Mouse (Mus musculus) adipocyte (in vitro differentiated cells): ENCODE data around the gene Rpl6.
"Not testable (repeated sequence)": the region's sequence is repeated elsewhere in the genome, so short reads cannot be mapped to it uniquely, and the experiment has no call there.

Experiments used
- DNase-seq: peaks from one replicate; pipeline ENCODE4 v3.0.0-alpha.2; 2016; ENCODE audit warnings: low spot score

Gene Rpl6

DNA sequence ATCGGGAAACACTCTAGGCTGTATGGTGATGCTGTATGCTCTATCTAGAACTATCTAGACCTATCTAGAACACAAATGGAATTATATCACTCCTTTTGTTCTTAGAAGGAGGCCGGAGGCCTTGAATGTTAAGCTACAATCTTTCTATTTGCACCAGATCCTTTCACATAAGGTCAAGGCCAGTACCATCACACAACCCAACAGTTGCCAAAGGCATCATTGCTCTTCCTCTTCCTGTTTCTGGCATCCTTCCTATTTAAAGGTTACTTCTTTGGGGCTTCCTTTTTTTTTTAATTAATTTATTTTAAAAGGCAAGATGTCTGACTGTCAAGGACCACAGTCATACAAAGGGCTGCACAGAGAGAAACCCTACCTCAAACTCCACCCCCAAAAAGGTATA is 6.9 kb upstream of the Rpl6 start:
- no peak for DNase-seq

- no peak for DNase-seq
Observed at GRCm38 (mm10) chr5:121198376-121198775, 5.9 kb upstream of the Rpl6 start.

GRCm38 (mm10) chr5:121201739-121202138 is 2.5 kb upstream of the Rpl6 start:
- peak; percentile 76 for DNase-seq

- DNase-seq: no peak
Observed at GRCm38 (mm10) chr5:121202467-121202866, 1.8 kb upstream of the Rpl6 start.

DNA sequence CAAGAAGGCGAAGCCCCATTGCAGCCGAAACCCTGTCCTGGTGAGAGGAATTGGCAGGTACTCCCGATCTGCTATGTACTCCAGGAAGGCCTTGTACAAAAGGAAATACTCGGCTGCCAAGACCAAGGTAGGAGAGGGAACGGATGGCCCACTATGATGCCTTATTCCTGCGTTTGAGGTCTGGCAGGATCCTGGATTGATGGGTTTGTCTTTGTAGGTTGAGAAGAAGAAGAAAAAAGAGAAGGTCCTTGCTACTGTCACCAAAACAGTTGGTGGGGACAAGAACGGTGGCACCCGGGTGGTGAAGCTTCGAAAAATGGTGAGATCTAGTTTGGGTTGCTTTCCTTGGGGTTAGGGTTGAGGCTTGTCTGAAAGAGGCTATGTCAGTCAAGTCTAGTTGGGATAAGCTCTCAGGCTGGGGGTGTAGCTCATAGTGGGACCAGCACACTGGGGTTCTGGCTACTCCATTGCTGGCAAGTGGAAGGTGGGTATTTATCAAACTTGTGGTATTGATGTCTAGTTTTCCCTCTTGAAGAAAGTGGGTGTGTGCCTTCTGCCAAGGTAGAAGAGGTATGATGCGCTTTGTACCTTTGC is 1.4 kb downstream of the Rpl6 start:
- not testable (repeated sequence) for DNase-seq

DNA sequence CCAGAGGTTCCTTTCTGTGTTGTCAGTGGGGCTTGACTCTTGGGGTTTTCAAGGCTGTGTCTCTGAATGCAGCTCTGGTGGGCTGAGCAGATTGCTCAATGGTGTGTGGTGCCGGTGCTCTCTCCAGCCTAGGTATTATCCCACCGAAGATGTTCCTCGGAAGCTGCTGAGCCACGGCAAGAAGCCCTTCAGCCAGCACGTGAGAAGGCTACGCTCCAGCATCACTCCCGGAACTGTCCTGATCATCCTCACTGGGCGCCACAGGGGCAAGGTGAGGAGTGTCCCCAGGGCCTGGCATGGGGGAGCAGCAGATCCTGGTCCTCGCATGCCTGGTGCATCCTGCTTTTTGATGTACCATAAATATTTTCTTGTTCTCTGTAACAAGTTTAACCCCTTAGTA is 2.3 kb downstream of the Rpl6 start:
- no peak for DNase-seq

- no peak for DNase-seq
Observed at GRCm38 (mm10) chr5:121206984-121207383, 2.7 kb downstream of the Rpl6 start.

GRCm38 (mm10) chr5:121209755-121210600 is 5.7 kb downstream of the Rpl6 start:
- DNase-seq: no peak

DNA sequence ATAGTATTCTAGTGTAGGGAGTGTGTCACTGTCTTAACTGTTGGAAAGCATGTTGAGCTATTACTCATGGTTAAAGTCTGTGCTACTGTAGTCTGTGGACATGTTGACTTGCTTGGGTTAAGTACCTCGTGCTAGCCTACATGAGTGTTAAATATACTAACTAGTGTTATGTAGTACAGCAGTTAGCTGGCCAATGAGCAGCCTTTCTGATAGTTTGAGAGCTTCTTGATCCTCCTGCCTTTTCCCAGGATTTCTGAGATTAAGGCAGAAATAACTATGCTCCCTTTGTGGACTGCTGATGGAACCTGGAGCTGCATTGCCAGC is 6.3 kb downstream of the Rpl6 start:
- DNase-seq: no peak

- no peak for DNase-seq
Observed at GRCm38 (mm10) chr5:121212108-121212507, 7.8 kb downstream of the Rpl6 start.

GRCm38 (mm10) chr5:121214707-121215106 is 10.4 kb downstream of the Rpl6 start:
- no peak for DNase-seq

GRCm38 (mm10) chr5:121215380-121216125 is 11.3 kb downstream of the Rpl6 start:
- peak; percentile 83 for DNase-seq

DNA sequence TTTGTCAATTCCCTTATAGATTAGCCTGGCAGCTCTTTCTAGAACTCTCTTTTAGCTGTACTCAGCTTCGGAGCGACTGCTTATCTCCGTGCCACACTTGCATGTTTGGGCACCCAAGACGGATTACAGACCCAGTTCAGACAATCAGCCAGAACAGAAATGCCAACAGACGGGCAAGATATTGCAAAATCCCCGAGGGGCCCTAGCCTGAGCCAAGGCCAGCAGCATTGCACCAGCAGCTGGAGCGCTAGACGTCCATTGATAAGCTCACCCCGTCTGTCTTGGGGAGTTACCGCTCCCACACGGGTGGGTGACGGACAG is 11.8 kb downstream of the Rpl6 start:
- DNase-seq: peak; percentile 88

DNA sequence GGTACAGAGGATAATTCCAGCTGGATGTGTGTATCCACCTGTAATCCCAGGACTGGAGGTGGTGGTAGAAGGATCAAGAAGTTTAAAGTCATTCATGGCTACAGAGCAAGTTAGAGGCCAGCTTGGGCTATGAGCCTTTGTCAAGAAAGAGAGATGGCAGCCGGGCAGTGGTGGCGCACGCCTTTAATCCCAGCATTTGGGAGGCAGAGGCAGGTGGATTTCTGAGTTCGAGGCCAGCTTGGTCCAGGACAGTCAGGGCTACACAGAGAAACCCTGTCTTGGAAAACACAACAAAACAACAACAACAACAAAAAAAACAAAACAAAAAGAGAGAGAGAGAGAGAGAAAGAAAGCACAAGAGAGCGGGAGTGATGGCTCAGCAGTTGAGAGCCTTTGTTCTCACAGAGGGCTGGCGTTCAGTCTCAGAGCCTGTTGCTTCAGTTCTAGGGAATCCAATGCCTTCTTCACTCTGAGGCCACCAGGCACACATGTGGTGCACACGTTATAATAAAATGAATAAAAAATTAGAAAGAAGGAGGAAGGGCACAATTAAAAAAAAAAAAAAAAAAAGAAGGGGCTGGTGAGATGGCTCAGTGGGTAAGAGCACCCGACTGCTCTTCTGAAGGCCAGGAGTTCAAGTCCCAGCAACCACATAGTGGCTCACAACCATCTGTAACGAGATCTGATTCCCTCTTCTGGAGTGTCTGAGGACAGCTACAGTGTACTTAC is 12.5 kb downstream of the Rpl6 start:
- DNase-seq: not testable (repeated sequence)

- DNase-seq: no peak
Observed at GRCm38 (mm10) chr5:121217313-121217634, 13.0 kb downstream of the Rpl6 start.

GRCm38 (mm10) chr5:121219190-121219589 is 14.9 kb downstream of the Rpl6 start:
- DNase-seq: no peak

DNA sequence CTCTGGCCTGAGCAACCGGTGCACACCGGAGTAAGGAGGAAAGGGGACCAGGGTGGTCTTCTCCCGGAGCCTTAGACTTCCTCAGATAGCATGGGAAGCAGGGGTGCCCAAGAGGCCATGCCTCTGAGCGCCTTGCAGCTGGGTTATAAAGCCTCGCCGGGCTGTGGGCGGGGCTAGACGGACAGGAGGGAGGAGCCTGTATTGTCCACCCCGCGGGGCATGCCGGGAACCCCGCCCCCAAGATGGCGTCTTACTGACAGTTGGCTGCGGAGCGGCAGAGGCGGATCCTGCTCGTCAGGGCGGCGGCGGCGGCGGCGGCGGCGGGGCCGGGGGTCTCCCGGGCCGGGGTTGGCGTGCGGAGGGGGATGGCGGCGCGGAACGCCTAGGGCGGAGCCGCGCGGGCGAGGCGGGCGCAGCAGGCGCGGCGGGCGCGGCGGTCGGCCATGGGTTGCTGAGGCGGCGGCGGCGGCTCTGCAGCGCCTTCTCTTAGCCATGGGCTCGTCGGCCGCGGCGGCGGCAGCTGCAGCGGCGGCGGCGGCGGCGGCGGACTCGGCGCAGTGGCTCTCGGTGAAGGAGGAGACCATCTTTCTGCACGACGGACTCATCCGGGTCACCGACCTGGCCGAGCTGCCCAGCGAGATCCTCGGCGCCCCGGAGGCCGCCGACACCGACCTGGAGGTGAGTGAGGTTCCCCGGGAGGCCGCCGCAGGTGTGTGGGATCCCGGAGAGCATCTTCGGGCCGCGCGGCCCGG is 15.9 kb downstream of the Rpl6 start, which contains the start of gene Hectd4:
Hectd4 (plus strand) TSS at position 240 of the 752 bp plus-strand sequence.
- peak; percentile 97 for DNase-seq

- DNase-seq: peak; percentile 37
Observed at GRCm38 (mm10) chr5:121220732-121221301, 16.5 kb downstream of the Rpl6 start.

GRCm38 (mm10) chr5:121221328-121221850 is 17.1 kb downstream of the Rpl6 start:
- no peak for DNase-seq

GRCm38 (mm10) chr5:121224020-121224419 is 19.7 kb downstream of the Rpl6 start:
- not testable (repeated sequence) for DNase-seq

DNA sequence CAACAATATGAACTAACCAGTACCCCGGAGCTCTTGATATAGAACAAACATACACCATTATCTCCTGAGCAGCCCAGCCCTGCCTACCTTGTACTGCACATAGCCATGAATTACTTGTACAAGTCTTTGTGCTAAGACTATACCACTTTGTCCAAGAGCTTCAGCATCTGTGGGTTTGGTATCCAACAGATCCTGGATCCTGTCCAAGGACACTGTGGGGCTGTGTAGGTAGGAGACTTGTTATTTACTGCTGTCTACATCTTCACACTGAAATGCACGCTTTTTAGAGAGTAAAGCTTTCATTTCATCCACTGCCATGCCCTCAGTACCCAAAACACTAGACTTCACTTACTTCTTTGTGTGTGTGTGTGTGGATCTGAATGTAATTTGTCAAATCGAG is 20.6 kb downstream of the Rpl6 start:
- no peak for DNase-seq
